Mouse (Mus musculus) CH12.LX (cell line): ENCODE measurements around the gene Pafah1b1.

Experiments
- CTCF ChIP-seq, 2 experiments: IDR thresholded peaks in 1 of 2; conservative IDR thresholded peaks in 1 of 2; 2 replicates each; pipeline ENCODE4 v1.5.1; 2011 to 2012; ENCODE audit warnings: low read depth in 2 of 2, low read length in 2 of 2, improper control_type of control experiment in 1 of 2, inconsistent platforms in 1 of 2, mild to moderate bottlenecking in 1 of 2, moderate library complexity in 1 of 2
- E2F4 ChIP-seq: IDR thresholded peaks from 2 replicates; pipeline ENCODE4 v1.6.1; 2011; ENCODE audit warnings: low read depth, low read length, improper control_type of control experiment; ENCODE audit not compliant: insufficient replicate concordance
- EP300 ChIP-seq: IDR thresholded peaks from 2 replicates; pipeline ENCODE4 v1.6.1; 2011; ENCODE audit warnings: low read length, improper control_type of control experiment
- HCFC1 ChIP-seq: IDR thresholded peaks from 2 replicates; pipeline ENCODE4 v1.6.1; 2012; ENCODE audit warnings: low read depth, mild to moderate bottlenecking, inconsistent platforms, low read length, improper control_type of control experiment
- MAX ChIP-seq: IDR thresholded peaks from 2 replicates; pipeline ENCODE4 v1.6.1; 2011; ENCODE audit warnings: low read length, improper control_type of control experiment
- POLR2A ChIP-seq: IDR thresholded peaks from 2 replicates; pipeline ENCODE4 v1.6.1; 2011; ENCODE audit warnings: low read depth, mild to moderate bottlenecking, improper control_type of control experiment, low read length
- POLR2AphosphoS2 ChIP-seq: IDR thresholded peaks from 2 replicates; pipeline ENCODE4 v1.6.1; 2011; ENCODE audit warnings: low read depth, low read length, improper control_type of control experiment
- RCOR1 ChIP-seq: conservative IDR thresholded peaks from 2 replicates; pipeline ENCODE4 v1.6.1; 2012; ENCODE audit warnings: low read depth, mild to moderate bottlenecking, inconsistent platforms, low read length, improper control_type of control experiment
- USF1 ChIP-seq: IDR thresholded peaks from 2 replicates; pipeline ENCODE4 v1.6.1; 2014; ENCODE audit warnings: low read depth, mild to moderate bottlenecking, inconsistent platforms, low read length, improper control_type of control experiment

DNA sequence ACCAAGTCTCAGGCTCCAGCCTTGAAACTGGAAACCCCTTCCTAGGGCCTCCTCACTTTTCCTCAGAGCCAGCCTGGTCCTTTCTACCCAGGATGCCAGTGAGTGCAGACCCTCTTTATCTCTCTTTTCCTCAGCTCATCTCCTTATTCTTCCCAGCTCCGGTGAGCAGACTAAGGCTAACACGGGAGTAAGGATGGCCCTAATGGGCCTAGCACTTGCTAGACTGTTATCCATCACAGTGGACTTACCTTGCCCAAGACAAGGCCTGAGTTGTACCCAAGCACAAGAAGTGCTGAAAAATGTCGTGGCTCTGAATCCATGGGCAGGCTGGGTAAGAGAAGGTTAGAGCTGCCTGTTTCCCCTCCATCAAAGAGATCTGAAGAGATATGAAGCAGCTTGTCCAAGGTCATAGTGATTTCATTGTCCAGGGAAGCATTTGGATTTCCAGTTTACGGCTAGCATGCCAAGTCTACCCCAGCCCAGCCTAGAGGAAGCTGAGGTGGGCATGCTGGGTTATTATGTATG lies 73.8 kb downstream of the Pafah1b1 start:
- TF ChIP-seq EP300 (no peak), E2F4 (no peak), CTCF (conservative IDR thresholded peaks at IDR 0.05 in 1 of 2, IDR thresholded peaks at IDR 0.05 in 1 of 2; ENCODE audit: low read depth in 2 of 2, low read length in 2 of 2) (no peak), RCOR1 (no peak), HCFC1 (no peak), USF1 (no peak), POLR2AphosphoS2 (no peak), MAX (no peak), POLR2A (no peak)
